Mouse (Mus musculus) v-Abl transformed pro-B cells (cell line): Measurements from ENCODE around the gene Disp1.

ENCODE experiments used
- in situ Hi-C, 2 experiments: fragments of 400-800 bp; cut with MboI; formaldehyde crosslinking; loops; one replicate each; pipeline ENCODE4 v1.15.1; 2025; ENCODE audit not compliant: unreplicated experiment in 2 of 2

The Disp1 gene

GRCm38 (mm10) chr1:183099686-183100085 lies 121.6 kb downstream of the Disp1 start:
- in situ Hi-C loops = no loop called here

GRCm38 (mm10) chr1:183097606-183098005 lies 123.7 kb downstream of the Disp1 start:
- in situ Hi-C loops = no loop called here

GRCm38 (mm10) chr1:183095454-183096088 lies 125.8 kb downstream of the Disp1 start:
- in situ Hi-C loops = no loop called here

GRCm38 (mm10) chr1:183092296-183092695 lies 129.0 kb downstream of the Disp1 start:
- in situ Hi-C loops = no loop called here

- in situ Hi-C loops = no loop called here
Observed at GRCm38 (mm10) chr1:183091203-183091602, 130.1 kb downstream of the Disp1 start.

- in situ Hi-C loops = no loop called here
Observed at GRCm38 (mm10) chr1:183088661-183089060, 132.7 kb downstream of the Disp1 start.

- in situ Hi-C loops = no loop called here
Observed at GRCm38 (mm10) chr1:183086843-183087242, 134.5 kb downstream of the Disp1 start.

GRCm38 (mm10) chr1:183084085-183085050 lies 137.0 kb downstream of the Disp1 start:
- in situ Hi-C loops = no loop called here

- in situ Hi-C loops = no loop called here
Observed at GRCm38 (mm10) chr1:183082436-183082835, 138.9 kb downstream of the Disp1 start.

- in situ Hi-C loops = no loop called here
Observed at GRCm38 (mm10) chr1:183081126-183081525, 140.2 kb downstream of the Disp1 start.

- in situ Hi-C loops = no loop called here
Observed at GRCm38 (mm10) chr1:183075121-183075822, 146.1 kb downstream of the Disp1 start.

GRCm38 (mm10) chr1:183072263-183073050 lies 148.9 kb downstream of the Disp1 start:
- in situ Hi-C loops = no loop called here

GRCm38 (mm10) chr1:183069954-183070649 lies 151.2 kb downstream of the Disp1 start:
- in situ Hi-C loops = no loop called here

GRCm38 (mm10) chr1:183067807-183068206 lies 153.5 kb downstream of the Disp1 start:
- in situ Hi-C loops = no loop called here

GRCm38 (mm10) chr1:183066981-183067380 lies 154.3 kb downstream of the Disp1 start:
- in situ Hi-C loops = no loop called here

- in situ Hi-C loops = loop anchor here in 1 of 2 experiments (5.0 kb wide), 1 partner anchor 93 kb away; no protein-coding TSS in a partner anchor
Observed at GRCm38 (mm10) chr1:183060611-183061010, 160.7 kb downstream of the Disp1 start.

GRCm38 (mm10) chr1:183056289-183056655 lies 165.1 kb downstream of the Disp1 start:
- in situ Hi-C loops = no loop called here

GRCm38 (mm10) chr1:183055608-183056288 lies 165.6 kb downstream of the Disp1 start:
- in situ Hi-C loops = no loop called here

- in situ Hi-C loops = no loop called here
Observed at GRCm38 (mm10) chr1:183052663-183053062, 168.7 kb downstream of the Disp1 start.
